Mouse (Mus musculus): ENCODE data around the gene Cradd. TPM values are rescaled to one million over a fixed set of nuclear protein-coding genes. Genes with fewer than 3 reads are reported as not detected.

The Cradd gene
- total and polyA plus RNA-seq, 3 experiments = 1.9 to 9.0 TPM; not detected in 1

- Histone ChIP-seq H3K9me3 (replicated peaks; ENCODE audit: insufficient read depth, low read length) (no peaks in the 10 kb centered on the region), H3K27ac (ENCODE audit: control insufficient read depth, low read depth, low read length) (no peak overlapping the region), H3K4me1 (ENCODE audit: control insufficient read depth in 1 of 2, insufficient read depth in 2 of 2, low read length in 2 of 2) (peaks cover 4 to 5% of the 10 kb centered on the region in 2 experiments; a peak in 3 of 4 replicates), H3K27me3 (ENCODE audit: control insufficient read depth in 1 of 2, insufficient read depth in 2 of 2, low read length in 2 of 2) (no peaks in the 10 kb centered on the region), H3K4me3 (ENCODE audit: control insufficient read depth in 1 of 2, insufficient read depth in 1 of 2, low read depth in 2 of 2, low read length in 2 of 2) (no peak overlapping the region), H3K36me3 (ENCODE audit: control insufficient read depth in 1 of 2, insufficient read depth in 2 of 2, low read length in 2 of 2) (peaks cover 0 to 2% of the 10 kb centered on the region in 2 experiments; a peak in 1 of 4 replicates), H3K9ac (ENCODE audit: control insufficient read depth, low read depth, low read length, poor library complexity, severe bottlenecking) (no peak overlapping the region), H3K79me2 (ENCODE audit: control insufficient read depth, insufficient read depth, low read length, poor library complexity) (no peaks in the 10 kb centered on the region)
- DNase-seq (ENCODE audit: low read depth, low spot score) = no peak
- TF ChIP-seq TCF12 (IDR thresholded peaks at IDR 0.05; ENCODE audit: low read depth, low read length) (no peak), MEF2A (IDR thresholded peaks at IDR 0.05; ENCODE audit: extremely low read depth, insufficient replicate concordance, low read depth, low read length, poor library complexity, severe bottlenecking) (no peak), POLR2A (IDR thresholded peaks at IDR 0.05; ENCODE audit: control insufficient read depth in 1 of 2, insufficient read depth in 1 of 2, low read depth in 1 of 2, low read length in 2 of 2, poor library complexity in 1 of 2) (no peak)
These were observed 13.1 kb downstream of the Cradd start for GRCm38 (mm10) chr10:95310688-95311441.

GRCm38 (mm10) chr10:95309412-95310322 lies 14.3 kb downstream of the Cradd start:
- peaks cover 0 to 4% of the 10 kb centered on the region in 2 experiments; a peak in 2 of 4 replicates for H3K4me1 ChIP-seq (ENCODE audit: control insufficient read depth in 1 of 2, insufficient read depth in 2 of 2, low read length in 2 of 2)
- no peaks in the 10 kb centered on the region for H3K79me2 ChIP-seq (ENCODE audit: control insufficient read depth, insufficient read depth, low read length, poor library complexity)
- no peak for DNase-seq (ENCODE audit: low read depth, low spot score)
- peaks cover 0 to 2% of the 10 kb centered on the region in 2 experiments; a peak in 1 of 4 replicates for H3K36me3 ChIP-seq (ENCODE audit: control insufficient read depth in 1 of 2, insufficient read depth in 2 of 2, low read length in 2 of 2)
- H3K27me3 ChIP-seq (ENCODE audit: control insufficient read depth in 1 of 2, insufficient read depth in 2 of 2, low read length in 2 of 2) = no peaks in the 10 kb centered on the region
- no peak overlapping the region for H3K27ac ChIP-seq (ENCODE audit: control insufficient read depth, low read depth, low read length)
- H3K4me3 ChIP-seq (ENCODE audit: control insufficient read depth in 1 of 2, insufficient read depth in 1 of 2, low read depth in 2 of 2, low read length in 2 of 2) = no peak overlapping the region
- H3K9me3 ChIP-seq (replicated peaks; ENCODE audit: insufficient read depth, low read length) = no peaks in the 10 kb centered on the region
- TF ChIP-seq POLR2A (IDR thresholded peaks at IDR 0.05; ENCODE audit: control insufficient read depth in 1 of 2, insufficient read depth in 1 of 2, low read depth in 1 of 2, low read length in 2 of 2, poor library complexity in 1 of 2) (no peak), ZKSCAN1 (IDR thresholded peaks at IDR 0.05; ENCODE audit: low read depth, low read length) (no peak), UBTF (IDR thresholded peaks at IDR 0.05; ENCODE audit: borderline replicate concordance, insufficient read depth, low read depth, low read length) (no peak), RCOR1 (IDR thresholded peaks at IDR 0.05; ENCODE audit: low read depth, low read length) (no peak), MAFK (IDR thresholded peaks at IDR 0.05; ENCODE audit: borderline replicate concordance, low read depth, low read length) (no peak), EP300 (IDR thresholded peaks at IDR 0.05; ENCODE audit: low read depth in 1 of 2, low read length in 2 of 2) (no peak), TAL1 (IDR thresholded peaks at IDR 0.05; ENCODE audit: low read length) (no peak), ZMIZ1 (IDR thresholded peaks at IDR 0.05; ENCODE audit: low read depth, low read length) (no peak), SIN3A (IDR thresholded peaks at IDR 0.05; ENCODE audit: low read length) (no peak), MEF2A (IDR thresholded peaks at IDR 0.05; ENCODE audit: extremely low read depth, insufficient replicate concordance, low read depth, low read length, poor library complexity, severe bottlenecking) (no peak), MXI1 (IDR thresholded peaks at IDR 0.05; ENCODE audit: low read depth, low read length) (no peak), TCF12 (IDR thresholded peaks at IDR 0.05; ENCODE audit: low read depth, low read length) (no peak), ZC3H11A (IDR thresholded peaks at IDR 0.05; ENCODE audit: low read depth, low read length) (no peak), NELFE (IDR thresholded peaks at IDR 0.05; ENCODE audit: low read depth, low read length) (no peak)
- H3K9ac ChIP-seq (ENCODE audit: control insufficient read depth, low read depth, low read length, poor library complexity, severe bottlenecking) = no peak overlapping the region
